In the genomic region with DNA sequence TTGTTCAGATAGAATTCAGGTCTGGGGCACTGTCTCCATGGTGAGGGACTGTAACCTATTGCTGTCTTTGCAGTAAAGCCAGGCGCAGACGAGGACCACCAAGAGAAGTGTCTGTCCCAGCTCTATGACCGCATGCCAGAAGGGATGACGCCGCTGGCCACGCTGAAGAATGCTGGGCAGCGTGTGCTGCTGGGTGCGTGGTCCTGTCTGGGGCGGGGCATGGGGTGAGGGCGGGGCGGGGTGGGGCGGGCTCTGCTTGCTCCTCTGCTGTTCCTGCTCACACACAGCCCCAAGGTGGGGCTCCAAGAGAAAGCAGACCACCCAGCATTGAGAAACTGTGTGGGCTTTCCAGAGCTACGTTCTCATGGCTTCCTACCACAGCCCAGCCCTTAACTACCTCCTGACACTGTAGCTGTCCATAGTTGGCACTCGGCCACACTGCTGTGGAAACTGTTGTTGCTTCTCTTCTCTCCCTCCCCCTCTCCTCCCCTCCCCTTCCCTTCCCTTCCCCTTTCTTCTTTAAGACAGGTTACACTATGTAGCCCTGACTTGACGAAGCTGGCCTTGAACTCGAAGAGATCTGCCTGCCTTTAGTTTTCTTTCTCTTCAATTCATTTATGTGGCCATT, we compare ENCODE assay signal across 11 mouse cellular contexts. TPM values are rescaled to one million over a fixed set of nuclear protein-coding genes. Genes with fewer than 3 reads are reported as not detected.
DNase-seq lines count a peak whose midpoint lies in the region; ATAC-seq and TF ChIP-seq lines count a peak whose summit lies in the region.
"Had no signal": no experiment of that assay in that cellular context is flagged by ENCODE, and none has a peak within 500 bp of the region (broad histone marks: within the 10 kb centered on the region; RNA-seq: fewer than 3 reads in every experiment).

No protein-coding gene starts in this region.

- TF ChIP-seq CTCF in lung, embryonic 14.5 days (IDR thresholded peaks at IDR 0.05; ENCODE audit: low read depth): no peak
- no peak for TF ChIP-seq CTCF in lung, adult 2 months (IDR thresholded peaks at IDR 0.05; ENCODE audit: insufficient read depth, low read length)

- peak; percentile 66 for ATAC-seq in lung, embryonic 14.5 days (ENCODE audit: insufficient read depth)
- ATAC-seq in embryonic facial prominence, embryonic 13.5 days (ENCODE audit: insufficient number of reproducible peaks, insufficient read depth, low FRiP score, low TSS enrichment, low read depth): 0 out of 2 replicates have a peak, but pooled peaks have one; percentile 44
- peak; percentile 59 for ATAC-seq in megakaryocyte progenitor cell, adult 5-6 weeks (replicated peaks; ENCODE audit: poor library complexity)

- peak overlapping the region; percentile 10; the same call in 1 of the 2 replicates for H3K4me2 ChIP-seq in lung, embryonic 14.5 days
- peak overlapping the region; percentile 3 for H3K4me2 ChIP-seq in embryonic facial prominence, embryonic 13.5 days

- no peak overlapping the region for H3K9ac ChIP-seq in lung, embryonic 14.5 days
- no peak overlapping the region for H3K9ac ChIP-seq in embryonic facial prominence, embryonic 13.5 days

- H3K27me3 ChIP-seq in lung, embryonic 14.5 days (ENCODE audit: insufficient read depth, low read length): no peaks in the 10 kb centered on the region
- no peaks in the 10 kb centered on the region for H3K27me3 ChIP-seq in embryonic facial prominence, embryonic 13.5 days

- no peak overlapping the region for H3K27ac ChIP-seq in lung, embryonic 14.5 days (ENCODE audit: low read depth)
- H3K27ac ChIP-seq in embryonic facial prominence, embryonic 13.5 days: no peak overlapping the region

- no peak for TF ChIP-seq POLR2A in lung, adult 2 months (IDR thresholded peaks at IDR 0.05; ENCODE audit: borderline replicate concordance, extremely low read depth, low read depth, low read length)

- H3K4me3 ChIP-seq in lung, embryonic 14.5 days (ENCODE audit: low read depth, low read length): no peak overlapping the region
- H3K4me3 ChIP-seq in lung, adult 2 months (replicated peaks; ENCODE audit: extremely low read depth, low read depth, low read length): no peak overlapping the region
- no peak overlapping the region for H3K4me3 ChIP-seq in embryonic facial prominence, embryonic 13.5 days

- DNase-seq in adrenal gland, postnatal 14 days: peak; percentile 46
- DNase-seq in adrenal gland, adult 8-10 months: no peak
- DNase-seq in lung, embryonic 14.5 days: peak; percentile 68
- DNase-seq in lung, adult 2 months: no peak
- DNase-seq in cerebellum, postnatal 36 days: no peak
- no peak for DNase-seq in yolk sac, embryonic 10.5 days (ENCODE audit: low spot score)
- DNase-seq: gastrocnemius, postnatal 14 days; kidney, postnatal 25 days; left cerebral cortex, postnatal 4 days had no signal

- H3K4me1 ChIP-seq in lung, embryonic 14.5 days (ENCODE audit: insufficient read depth): no peaks in the 10 kb centered on the region
- H3K4me1 ChIP-seq in lung, adult 2 months (ENCODE audit: control insufficient read depth, insufficient read depth, low read length): no peaks in the 10 kb centered on the region
- H3K4me1 ChIP-seq in embryonic facial prominence, embryonic 13.5 days: 0 out of 2 replicates have a peak, but pooled peaks cover 3% of the 10 kb centered on the region

- no peaks in the 10 kb centered on the region for H3K36me3 ChIP-seq in lung, embryonic 14.5 days (ENCODE audit: insufficient read depth)
- no peaks in the 10 kb centered on the region for H3K36me3 ChIP-seq in embryonic facial prominence, embryonic 13.5 days

- H3K9me3 ChIP-seq in lung, embryonic 14.5 days (ENCODE audit: low read depth, low read length): no peaks in the 10 kb centered on the region
- H3K9me3 ChIP-seq in embryonic facial prominence, embryonic 13.5 days: no peaks in the 10 kb centered on the region

- WGBS in lung, embryonic 14.5 days: 40% methylated on average over 15 of the region's 16 CpGs
- 40% methylated on average over 16 of the region's 16 CpGs for WGBS in lung, adult 2 months
- 46% methylated on average over 16 of the region's 16 CpGs for WGBS in embryonic facial prominence, embryonic 13.5 days

RNA-seq across cellular contexts. Expression of gene Faap24, which starts 17.0 kb away (rescaled TPM):
- 5.6 and 8.4 TPM in 2 replicates for total RNA-seq in adrenal gland, postnatal 14 days (2021)
- total RNA-seq in adrenal gland, adult 8-10 months (2022): 1 to 10 TPM; 6.7 to 9.5 (median 7.8) TPM
- 17.7 and 20.2 TPM in 2 replicates for polyA plus RNA-seq in lung, embryonic 14.5 days (2014; fragmentation: Nextera tagmentation; extraction: Ambion mirVana)
- polyA plus RNA-seq in lung, adult 2 months (2012; rRNA removed): 2.7 and 4.0 TPM in 2 replicates
- polyA plus RNA-seq in embryonic facial prominence, embryonic 13.5 days (2015; fragmentation: Nextera tagmentation; extraction: Ambion mirVana): 16.1 and 17.4 TPM in 2 replicates
- total RNA-seq in megakaryocyte progenitor cell, adult 5-6 weeks (2015): 17.2 and 24.1 TPM in 2 replicates
- 16.3 and 18.9 TPM in 2 replicates for total RNA-seq in megakaryocyte progenitor cell, adult 5-6 weeks (2017)

RNA-seq across cellular contexts. Expression of gene Cep89, which starts 17.2 kb away (rescaled TPM):
- total RNA-seq in adrenal gland, postnatal 14 days (2021): 16.9 and 18.4 TPM in 2 replicates
- 10 to 100 TPM; 18.7 to 30.1 (median 22.7) TPM for total RNA-seq in adrenal gland, adult 8-10 months (2022)
- polyA plus RNA-seq in lung, embryonic 14.5 days (2014; fragmentation: Nextera tagmentation; extraction: Ambion mirVana): 47.9 and 49.4 TPM in 2 replicates
- polyA plus RNA-seq in lung, adult 2 months (2012; rRNA removed): 9.0 and 15.6 TPM in 2 replicates
- 52.7 and 54.1 TPM in 2 replicates for polyA plus RNA-seq in embryonic facial prominence, embryonic 13.5 days (2015; fragmentation: Nextera tagmentation; extraction: Ambion mirVana)
- total RNA-seq in megakaryocyte progenitor cell, adult 5-6 weeks (2015): 9.6 and 16.9 TPM in 2 replicates
- 8.0 and 13.6 TPM in 2 replicates for total RNA-seq in megakaryocyte progenitor cell, adult 5-6 weeks (2017)

RNA-seq across cellular contexts. Expression of gene Rhpn2, which starts 45.6 kb away (rescaled TPM):
- 2.8 and 4.7 TPM in 2 replicates for total RNA-seq in adrenal gland, postnatal 14 days (2021)
- 1 to 10 TPM; 1.9 to 3.3 (median 2.9) TPM for total RNA-seq in adrenal gland, adult 8-10 months (2022)
- polyA plus RNA-seq in lung, embryonic 14.5 days (2014; fragmentation: Nextera tagmentation; extraction: Ambion mirVana): 3.0 and 3.6 TPM in 2 replicates
- polyA plus RNA-seq in lung, adult 2 months (2012; rRNA removed): 7.5 and 11.0 TPM in 2 replicates
- 4.3 and 5.6 TPM in 2 replicates for polyA plus RNA-seq in embryonic facial prominence, embryonic 13.5 days (2015; fragmentation: Nextera tagmentation; extraction: Ambion mirVana)
- total RNA-seq in megakaryocyte progenitor cell, adult 5-6 weeks (2015): not detected in 2 replicates
- total RNA-seq in megakaryocyte progenitor cell, adult 5-6 weeks (2017): 0.10 TPM in 1 of 2 replicates, not detected in the other

Comparison
In these comparisons a context has a peak if more than half of its experiments do, and no peak if none do; other contexts are left out.
1. DNase-seq: peak in adrenal gland, postnatal 14 days (single experiment) and lung, embryonic 14.5 days (single experiment); none in adrenal gland, adult 8-10 months (single experiment), lung, adult 2 months (single experiment), cerebellum, postnatal 36 days (0 of 2) and yolk sac, embryonic 10.5 days (single experiment).
2. Peak in every context shown above with its lines, with median percentiles within 50 percentile points of each other: ATAC-seq.